Mouse (Mus musculus) G1E (cell line): ENCODE data around the gene Ldlrap1. TPM values are rescaled to one million over a fixed set of nuclear protein-coding genes. Genes with fewer than 3 reads are reported as not detected.
A peak's percentile ranks its signal among the peaks of the same experiment; 100 is the strongest.

Experiments
- ATAC-seq: 2 replicates; pipeline ENCODE4 v1.8.0; 2016; ENCODE audit warnings: mild to moderate bottlenecking; ENCODE audit not compliant: insufficient number of reproducible peaks, poor library complexity, low FRiP score, severe bottlenecking; ENCODE audit errors: extremely low read depth
- DNase-seq: peaks from one replicate; pipeline ENCODE4 v3.0.0; 2012; ENCODE audit warnings: low spot score
- H3K27me3 ChIP-seq: 2 replicates; pipeline ENCODE4 v1.6.1; 2012; ENCODE audit warnings: mild to moderate bottlenecking, low read length, inconsistent platforms; ENCODE audit not compliant: insufficient read depth
- H3K36me3 ChIP-seq: replicated peaks from 2 replicates; pipeline ENCODE3; 2012; ENCODE audit warnings: mild to moderate bottlenecking, inconsistent platforms
- H3K4me1 ChIP-seq: 2 replicates; pipeline ENCODE4 v1.6.1; 2012; ENCODE audit warnings: low read depth, low read length, inconsistent platforms, mixed read lengths; ENCODE audit not compliant: insufficient read depth
- H3K4me3 ChIP-seq: 2 replicates; pipeline ENCODE4 v1.5.1; 2012; ENCODE audit warnings: low read depth, mild to moderate bottlenecking, inconsistent platforms, low read length, moderate library complexity, mixed read lengths
- H3K9me3 ChIP-seq: replicated peaks from 2 replicates; pipeline ENCODE4 v1.6.1; 2012; ENCODE audit warnings: inconsistent platforms
- CTCF ChIP-seq: IDR thresholded peaks from 2 replicates; pipeline ENCODE4 v1.5.1; 2012; ENCODE audit warnings: low read depth, low read length, inconsistent platforms, mixed read lengths
- GATA1 ChIP-seq: IDR thresholded peaks from 2 replicates; pipeline ENCODE4 v1.6.1; 2012; ENCODE audit warnings: borderline replicate concordance, low read length, inconsistent platforms, mixed read lengths
- GATA2 ChIP-seq: IDR thresholded peaks from 2 replicates; pipeline ENCODE4 v1.6.1; 2012; ENCODE audit warnings: low read depth, low read length, inconsistent platforms, borderline replicate concordance
- POLR2AphosphoS5 ChIP-seq: IDR thresholded peaks from 2 replicates; pipeline ENCODE4 v1.6.1; 2012; ENCODE audit warnings: low read depth, low read length, inconsistent platforms; ENCODE audit not compliant: insufficient replicate concordance
- TAL1 ChIP-seq: conservative IDR thresholded peaks from 2 replicates; pipeline ENCODE4 v1.6.1; 2012; ENCODE audit warnings: low read depth, low read length, inconsistent platforms, mixed read lengths
- polyA plus RNA-seq: library from polyadenylated mRNA; stranded (reverse); fragments of >175 nt; gene quantifications from 2 replicates; pipeline ENCODE4 v1.2.3, GENCODE M21; 2012
- total RNA-seq, 2 experiments: library from RNA; stranded (forward) in 1 of 2; stranded (reverse) in 1 of 2; fragments of 200-1000 nt in 1 of 2; fragments of >200 nt in 1 of 2; fragmentation: Nextera tagmentation in 1 of 2; gene quantifications; 2 replicates each; pipeline ENCODE4 v1.2.3; 2014 to 2017

The Ldlrap1 gene
- total and polyA plus RNA-seq, 3 experiments, result 9.4 to 23.3 (median 14.6) TPM

DNA sequence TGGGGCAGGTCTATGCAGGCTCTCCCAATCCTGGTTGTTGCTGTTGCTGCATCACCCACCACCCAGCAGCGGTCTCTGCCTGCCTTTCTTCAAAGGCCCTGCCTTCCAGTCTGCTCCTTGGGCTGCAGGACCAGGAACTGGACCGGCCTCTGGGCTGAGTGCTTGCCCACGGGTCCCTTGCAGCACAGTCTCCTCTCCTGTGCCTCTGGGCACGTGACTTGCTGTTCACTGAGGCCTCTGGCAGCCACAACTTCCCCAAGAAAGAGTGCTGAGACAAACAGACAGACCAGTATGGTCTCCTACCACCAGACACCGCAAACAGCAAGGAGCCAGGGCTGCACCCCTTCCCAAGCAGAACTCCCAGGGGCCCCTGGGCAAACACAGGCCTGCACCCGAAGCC, 5.5 kb downstream of the Ldlrap1 start:
- no peaks in the 10 kb centered on the region for H3K9me3 ChIP-seq
- H3K4me1 ChIP-seq, result peaks cover 96% of the 10 kb centered on the region
- peak overlapping the region; percentile 67; the same call in 1 of the 2 replicates for H3K4me3 ChIP-seq
- H3K36me3 ChIP-seq, result peaks cover 76% of the 10 kb centered on the region
- DNase-seq (peak; percentile 63), ATAC-seq (peak; percentile 47)
- H3K27me3 ChIP-seq, result no peaks in the 10 kb centered on the region
- TF ChIP-seq TAL1 (no peak), POLR2AphosphoS5 (no peak), CTCF (no peak), GATA2 (no peak), GATA1 (no peak)

DNA sequence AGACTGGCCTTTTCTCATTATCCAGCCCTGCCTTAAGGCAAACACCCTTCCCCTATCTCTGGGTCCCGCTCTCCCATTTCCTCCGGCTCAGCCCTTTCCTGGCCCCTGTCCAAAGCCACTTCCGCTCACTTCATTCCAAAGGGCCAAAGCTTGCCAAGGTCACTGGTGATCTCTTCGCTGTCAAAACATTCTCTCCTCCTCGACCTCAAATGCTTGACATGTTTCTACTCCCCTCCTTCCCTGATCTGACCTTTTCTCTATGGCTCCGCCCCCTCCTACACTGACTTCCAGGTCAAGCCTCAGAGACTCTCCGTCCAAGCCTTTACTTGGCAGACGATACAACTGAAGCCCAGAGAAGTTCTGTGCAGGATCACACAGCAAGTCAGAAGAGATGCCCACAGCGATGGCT, 7.0 kb downstream of the Ldlrap1 start:
- no peaks in the 10 kb centered on the region for H3K9me3 ChIP-seq
- no peak overlapping the region; the same call in 1 of the 2 replicates for H3K4me3 ChIP-seq
- no peaks in the 10 kb centered on the region for H3K27me3 ChIP-seq
- peaks cover 91% of the 10 kb centered on the region for H3K4me1 ChIP-seq
- ATAC-seq, result no peak
- TF ChIP-seq CTCF (no peak), GATA1 (no peak), GATA2 (no peak), TAL1 (no peak), POLR2AphosphoS5 (no peak)
- DNase-seq, result no peak
- peaks cover 88% of the 10 kb centered on the region for H3K36me3 ChIP-seq

DNA sequence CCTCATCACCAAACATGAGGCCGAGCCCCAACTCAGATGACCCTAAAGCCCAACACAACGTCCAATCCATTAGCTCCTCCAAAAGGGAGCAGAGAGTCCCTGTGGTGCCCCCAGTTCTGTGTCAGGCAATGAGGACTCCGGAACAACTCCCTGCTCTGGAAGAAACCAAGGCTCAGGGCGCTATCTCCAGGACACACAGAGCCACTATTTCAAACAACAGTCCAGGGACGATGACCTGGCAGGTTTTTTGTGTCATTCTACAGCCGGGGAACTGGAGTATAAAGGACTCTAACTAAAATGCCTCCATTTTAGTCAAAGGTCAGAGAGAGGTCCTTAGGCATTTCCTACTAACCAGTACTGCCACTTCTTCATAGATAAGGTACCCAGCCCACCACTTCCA, 7.5 kb downstream of the Ldlrap1 start:
- ATAC-seq (no peak), DNase-seq (no peak)
- peaks cover 90% of the 10 kb centered on the region for H3K36me3 ChIP-seq
- TF ChIP-seq TAL1 (no peak), CTCF (no peak), GATA2 (no peak), POLR2AphosphoS5 (no peak)
- H3K4me1 ChIP-seq, result peaks cover 90% of the 10 kb centered on the region
- no peaks in the 10 kb centered on the region for H3K9me3 ChIP-seq
- no peaks in the 10 kb centered on the region for H3K27me3 ChIP-seq
- peak overlapping the region; percentile 20; the same call in 1 of the 2 replicates for H3K4me3 ChIP-seq

DNA sequence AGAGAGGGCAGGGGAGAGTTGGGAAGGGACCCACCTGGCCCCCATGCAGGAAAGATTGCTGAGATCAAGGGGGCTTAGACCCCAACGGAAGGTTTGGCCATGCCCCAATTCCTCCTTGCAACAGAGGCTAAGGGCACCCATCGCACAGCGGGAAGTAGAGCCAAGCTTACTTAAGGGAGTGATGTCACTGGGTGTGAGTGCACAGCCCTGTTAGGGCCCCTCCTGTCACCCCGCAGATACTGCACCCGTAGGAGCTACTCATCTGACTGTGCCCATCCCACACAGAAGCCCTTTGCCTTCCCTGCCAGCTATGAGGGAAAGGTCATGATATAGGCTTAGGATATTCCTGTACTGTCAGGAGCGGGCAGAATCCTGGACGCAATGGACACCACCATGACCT, 8.3 kb downstream of the Ldlrap1 start:
- no peaks in the 10 kb centered on the region for H3K27me3 ChIP-seq
- ATAC-seq (no peak), DNase-seq (peak; percentile 70)
- H3K9me3 ChIP-seq, result no peaks in the 10 kb centered on the region
- H3K36me3 ChIP-seq, result peaks cover 91% of the 10 kb centered on the region
- TF ChIP-seq CTCF (no peak), GATA2 (no peak), POLR2AphosphoS5 (no peak), TAL1 (no peak), GATA1 (no peak)
- peak overlapping the region; percentile 20; the same call in 1 of the 2 replicates for H3K4me3 ChIP-seq
- peaks cover 90% of the 10 kb centered on the region for H3K4me1 ChIP-seq

DNA sequence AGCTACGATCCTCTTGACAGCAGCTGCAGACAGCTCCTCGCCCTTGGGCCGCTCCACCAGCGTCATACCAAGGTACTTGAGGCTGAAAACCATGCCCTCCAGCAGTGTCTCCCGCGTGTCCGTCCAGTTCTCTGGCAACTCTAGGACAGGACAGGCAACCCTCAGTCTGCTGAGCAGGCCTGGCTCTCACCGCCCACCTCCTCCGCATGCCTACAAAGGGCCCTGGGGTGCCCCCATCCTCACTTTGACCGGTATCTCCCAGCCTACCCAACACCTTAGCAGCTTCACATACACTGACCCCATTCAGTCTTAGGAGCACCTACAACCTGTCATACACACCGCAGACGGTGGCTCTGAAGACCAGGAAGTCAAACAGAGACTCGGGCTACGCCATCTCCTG, 8.9 kb downstream of the Ldlrap1 start:
- Histone ChIP-seq H3K27me3 (no peaks in the 10 kb centered on the region), H3K36me3 (peaks cover 92% of the 10 kb centered on the region), H3K4me1 (peaks cover 90% of the 10 kb centered on the region), H3K9me3 (no peaks in the 10 kb centered on the region), H3K4me3 (peak overlapping the region; percentile 8; the same call in 1 of the 2 replicates)
- ATAC-seq, result no peak
- DNase-seq, result no peak
- TF ChIP-seq GATA1 (no peak), GATA2 (no peak), TAL1 (no peak)

DNA sequence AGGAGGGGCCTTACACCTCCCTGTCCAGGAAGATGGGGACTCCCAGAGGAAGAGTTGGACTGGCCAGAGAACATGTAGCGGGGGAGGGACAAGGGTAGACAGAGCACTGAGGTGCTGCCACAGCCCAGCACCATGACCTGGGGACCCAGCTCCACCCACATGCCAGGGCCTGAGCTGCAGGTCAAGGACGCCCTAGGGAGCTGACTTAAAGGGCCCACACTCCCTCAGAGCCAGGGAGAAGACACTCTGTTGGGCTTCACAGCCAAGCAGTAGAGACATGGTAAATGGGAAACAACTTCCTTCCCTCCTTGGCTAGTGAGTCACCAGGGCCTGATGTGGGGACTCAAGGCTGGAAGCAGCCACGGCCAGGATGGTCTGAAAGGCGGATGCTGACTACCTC, 9.5 kb downstream of the Ldlrap1 start:
- Histone ChIP-seq H3K9me3 (no peaks in the 10 kb centered on the region), H3K4me3 (no peak overlapping the region), H3K36me3 (peaks cover 93% of the 10 kb centered on the region), H3K4me1 (peaks cover 90% of the 10 kb centered on the region), H3K27me3 (no peaks in the 10 kb centered on the region)
- no peak for DNase-seq
- no peak for ATAC-seq
- no peak for TF ChIP-seq TAL1
- TF ChIP-seq POLR2AphosphoS5, result no peak
- TF ChIP-seq GATA1, result no peak
- no peak for TF ChIP-seq CTCF
- TF ChIP-seq GATA2, result no peak
